Mouse (Mus musculus) lung, embryonic 16.5 days (tissue): ENCODE data around the gene Drg1. TPM values are rescaled to one million over a fixed set of nuclear protein-coding genes. Genes with fewer than 3 reads are reported as not detected.
"Not testable (repeated sequence)": the region's sequence is repeated elsewhere in the genome, so short reads cannot be mapped to it uniquely, and the experiment has no call there.

Experiments used
- ATAC-seq: fragments of 200-750 bp; cut with Nextera tagmentation; 2 replicates; pipeline ENCODE4 v1.8.0; 2017; ENCODE audit warnings: low read depth, mild to moderate bottlenecking, moderate library complexity
- H3K27ac ChIP-seq: fragments of 300-500 bp; sonication (generic); 2 replicates; pipeline ENCODE4 v1.5.1; 2014; ENCODE audit warnings: mild to moderate bottlenecking, control low read depth, low read length
- H3K27me3 ChIP-seq: fragments of 300-500 bp; sonication (generic); 2 replicates; pipeline ENCODE4 v1.6.1; 2014; ENCODE audit warnings: low read depth, low read length, mixed read lengths; ENCODE audit not compliant: control insufficient read depth, insufficient read depth
- H3K36me3 ChIP-seq: fragments of 300-500 bp; sonication (generic); 2 replicates; pipeline ENCODE4 v1.6.1; 2014; ENCODE audit warnings: low read length; ENCODE audit not compliant: control insufficient read depth, insufficient read depth
- H3K4me1 ChIP-seq: fragments of 300-500 bp; sonication (generic); replicated peaks from 2 replicates; pipeline ENCODE4 v1.6.1; 2014; ENCODE audit warnings: low read length, mixed read lengths; ENCODE audit not compliant: control insufficient read depth, insufficient read depth
- H3K4me2 ChIP-seq: fragments of 300-500 bp; sonication (generic); 2 replicates; pipeline ENCODE4 v1.6.1; 2014; ENCODE audit warnings: low read depth, low read length, control low read depth
- H3K4me3 ChIP-seq: fragments of 300-500 bp; sonication (generic); 2 replicates; pipeline ENCODE4 v1.5.1; 2014; ENCODE audit warnings: mild to moderate bottlenecking, low read length, control low read depth
- H3K9ac ChIP-seq: fragments of 300-500 bp; sonication (generic); 2 replicates; pipeline ENCODE4 v1.6.1; 2014; ENCODE audit warnings: low read length, control low read depth
- H3K9me3 ChIP-seq: fragments of 300-500 bp; sonication (generic); 2 replicates; pipeline ENCODE4 v1.6.1; 2016; ENCODE audit warnings: low read length; ENCODE audit not compliant: control insufficient read depth
- WGBS: fragments of 180-500 bp; shearing (Covaris S2); extraction: QIAGEN DNeasy Blood & Tissue Kit; methylation state at CpG from one replicate; pipeline ENCODE4 v1.1.7; 2014; 5-methylcytosine and 5-hydroxymethylcytosine counted together
- polyA plus RNA-seq: library from polyadenylated mRNA; unstranded; fragments of >200 nt; fragmentation: Nextera tagmentation; extraction: Ambion mirVana; gene quantifications from 2 replicates; pipeline ENCODE4 v1.2.1, GENCODE M21; 2015

Drg1 gene
- polyA plus RNA-seq, 1 experiment from 2014 or later = 232 TPM

DNA sequence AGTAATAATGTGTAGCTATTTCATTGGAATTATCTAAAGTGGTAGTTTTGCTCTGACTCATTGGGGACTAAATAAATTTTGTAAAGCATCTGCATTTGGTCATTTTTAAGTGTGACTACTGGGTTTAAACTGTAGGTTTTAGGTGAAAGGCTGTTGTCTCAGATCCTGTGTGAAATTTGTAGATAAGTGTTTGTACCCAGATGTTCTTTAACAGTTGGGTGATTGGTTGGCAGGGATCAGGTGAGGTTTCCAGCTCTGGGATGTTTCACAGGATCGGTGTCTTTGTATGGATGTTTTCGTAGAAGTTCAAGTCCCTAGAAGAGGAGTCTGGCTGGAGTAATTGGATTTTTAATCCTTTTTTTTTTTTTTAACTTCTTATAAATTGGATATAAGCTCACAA, 62.4 kb downstream of the Drg1 start:
- H3K36me3 ChIP-seq = peaks cover 5% of the 10 kb centered on the region; the same call in 1 of the 2 replicates
- no peak for ATAC-seq

DNA sequence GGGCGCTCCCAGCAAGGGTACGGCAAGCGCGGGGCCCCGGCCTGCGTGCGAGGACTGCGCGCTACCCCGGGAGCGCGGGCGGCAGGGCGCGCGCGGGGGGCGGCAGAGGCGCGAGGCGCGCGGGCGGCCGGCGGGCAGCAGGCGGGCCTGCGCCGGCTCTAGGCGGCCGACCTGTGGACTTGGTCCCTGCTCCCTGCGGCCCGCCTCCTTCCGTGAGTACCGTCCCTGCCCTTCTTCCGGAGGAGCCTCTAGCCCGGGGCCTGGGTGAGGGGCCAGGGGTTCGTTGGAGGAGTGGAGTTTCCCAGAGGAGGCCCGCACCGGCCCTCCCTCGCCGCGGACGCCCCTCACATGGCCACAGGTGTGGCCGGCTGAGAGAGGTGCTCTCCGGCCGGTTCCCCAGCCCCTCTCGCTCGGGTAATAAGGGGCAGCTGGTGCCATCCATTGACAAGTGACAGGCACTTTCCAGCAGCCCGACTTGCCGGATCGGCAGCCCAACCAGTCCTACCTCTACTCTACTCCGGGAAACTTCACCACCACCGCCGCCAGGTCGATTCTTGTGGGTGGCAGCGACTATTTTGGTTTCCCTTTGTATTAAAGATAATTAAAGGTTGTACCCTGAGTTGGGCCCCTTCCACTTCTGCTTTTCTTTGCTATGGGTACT, 63.3 kb downstream of the Drg1 start:
- Histone ChIP-seq H3K4me3 (peak overlapping the region; percentile 48), H3K4me1 (no peaks in the 10 kb centered on the region; the same call in 1 of the 2 replicates), H3K27me3 (no peaks in the 10 kb centered on the region), H3K36me3 (peaks cover 5% of the 10 kb centered on the region; the same call in 1 of the 2 replicates), H3K9me3 (no peaks in the 10 kb centered on the region), H3K9ac (peak overlapping the region; percentile 58), H3K27ac (peak overlapping the region; percentile 4), H3K4me2 (peak overlapping the region; percentile 31)
- ATAC-seq = peak; percentile 52
- under 1% methylated on average over 24 of the region's 57 CpGs for WGBS

More for the DNA sequence above, 62.4 kb downstream of the Drg1 start:
- H3K9ac ChIP-seq = no peak overlapping the region
- no peaks in the 10 kb centered on the region for H3K9me3 ChIP-seq
- H3K27me3 ChIP-seq = no peaks in the 10 kb centered on the region
- H3K4me2 ChIP-seq = peak overlapping the region; percentile 31
- H3K27ac ChIP-seq = no peak overlapping the region
- peak overlapping the region; percentile 48 for H3K4me3 ChIP-seq
- 88% methylated on average over 2 of the region's 2 CpGs for WGBS
- no peaks in the 10 kb centered on the region; the same call in 1 of the 2 replicates for H3K4me1 ChIP-seq

DNA sequence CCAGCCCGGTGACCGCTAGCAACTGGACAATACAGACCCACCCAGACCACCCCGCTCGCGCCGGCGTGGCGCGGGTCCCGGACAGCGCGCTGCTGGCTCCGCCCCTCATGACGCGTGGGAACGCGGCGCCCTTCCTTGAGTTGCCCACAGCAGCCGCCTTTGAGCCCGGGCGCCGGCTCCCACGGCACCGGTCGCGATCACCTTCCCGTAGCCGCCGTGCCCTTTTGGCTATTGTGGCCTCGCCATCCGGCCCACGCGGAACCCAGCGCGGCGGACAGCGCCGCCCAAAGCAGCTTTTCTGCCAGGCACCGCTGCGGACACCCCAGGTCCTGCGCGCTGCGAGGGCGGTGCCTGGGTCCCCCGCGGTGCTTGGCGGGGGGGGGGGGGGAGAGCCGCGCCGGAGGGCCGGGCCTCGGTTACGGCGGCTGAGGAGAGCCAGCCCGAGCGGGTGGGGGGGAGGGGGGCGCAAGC, 63.9 kb downstream of the Drg1 start, which contains the start of gene Eif4enif1:
Gene Eif4enif1 (plus strand): TSS at position 162 of the 471 bp plus-strand sequence.
- Histone ChIP-seq H3K27me3 (no peaks in the 10 kb centered on the region), H3K9ac (peak within 1 kb of the TSS; percentile 58), H3K4me1 (no peaks in the 10 kb centered on the region; the same call in 1 of the 2 replicates), H3K27ac (peak within 1 kb of the TSS; percentile 4), H3K4me2 (peak within 1 kb of the TSS; percentile 31), H3K4me3 (peak within 1 kb of the TSS; percentile 48), H3K36me3 (peaks cover 5% of the 10 kb centered on the region; the same call in 1 of the 2 replicates), H3K9me3 (no peaks in the 10 kb centered on the region)
- under 1% methylated on average over 44 of the region's 57 CpGs for WGBS
- ATAC-seq = peak; percentile 86

DNA sequence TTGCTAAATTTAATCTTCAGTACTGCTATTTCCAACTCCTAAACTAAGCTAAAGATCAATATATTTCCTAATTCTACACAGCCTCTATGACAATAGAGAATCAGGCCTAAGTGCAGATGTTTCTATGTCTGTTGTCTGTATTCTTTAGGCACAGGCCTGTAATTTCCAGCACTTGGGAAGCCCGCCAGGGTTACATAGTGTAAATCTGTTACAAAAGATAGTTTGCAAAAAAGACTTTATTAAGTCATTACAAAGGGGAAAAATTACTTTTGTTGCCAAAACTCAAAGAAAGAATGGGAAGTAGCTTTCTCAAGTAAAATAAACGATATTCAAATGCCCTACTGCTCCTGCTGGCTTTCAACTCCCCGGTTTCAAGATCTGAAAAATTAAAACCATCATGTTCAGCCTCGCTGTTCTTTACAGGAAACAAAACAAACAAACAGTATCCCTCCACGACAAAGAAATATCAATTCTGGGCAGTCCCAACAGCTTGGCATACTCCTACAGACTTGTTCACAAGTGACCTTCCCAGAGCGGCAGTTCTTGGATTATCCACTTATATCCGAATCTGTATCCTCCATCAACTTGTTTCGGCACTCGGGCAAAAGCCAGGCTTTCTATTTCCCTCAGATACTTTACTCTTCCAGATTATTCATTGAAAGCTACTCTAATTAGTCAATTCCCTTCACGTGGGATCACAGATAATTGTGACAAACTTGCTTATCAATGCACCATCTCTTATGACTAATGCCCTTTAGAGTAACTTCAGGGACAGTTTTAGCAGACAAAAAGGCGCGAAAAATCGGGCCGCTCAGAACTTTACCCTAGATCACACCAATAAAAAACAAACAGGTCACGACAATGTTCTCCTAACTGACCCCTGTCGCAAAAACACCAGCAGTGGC, 64.6 kb downstream of the Drg1 start:
- Histone ChIP-seq H3K27ac (0 out of 2 replicates have a peak overlapping the region, but pooled peaks have one; percentile 0), H3K4me1 (no peaks in the 10 kb centered on the region; the same call in 1 of the 2 replicates), H3K9ac (peak overlapping the region; percentile 41), H3K36me3 (peaks cover 2% of the 10 kb centered on the region; the same call in 1 of the 2 replicates), H3K9me3 (no peaks in the 10 kb centered on the region), H3K27me3 (no peaks in the 10 kb centered on the region), H3K4me3 (peak overlapping the region; percentile 48), H3K4me2 (peak overlapping the region; percentile 25)
- ATAC-seq = no peak
- WGBS = 5% methylated on average over 16 of the region's 16 CpGs

DNA sequence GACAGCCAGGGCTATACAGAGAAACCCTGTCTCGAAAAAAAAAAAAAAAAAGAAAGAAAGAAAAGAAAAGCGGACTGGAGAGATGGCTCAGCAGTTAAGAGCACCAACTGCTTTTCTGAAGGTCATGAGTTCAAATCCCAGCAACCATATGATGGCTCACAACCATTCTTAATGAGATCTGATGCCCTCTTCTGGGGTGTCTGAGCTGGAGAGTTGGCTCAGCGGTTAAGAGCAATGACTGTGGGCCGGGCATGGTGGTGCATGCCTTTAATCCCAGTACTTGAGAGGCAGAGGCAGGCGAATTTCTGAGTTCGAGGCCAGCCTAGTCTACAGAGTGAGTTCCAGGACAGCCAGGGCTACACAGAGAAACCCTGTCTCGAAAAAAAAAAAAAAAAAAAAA, 65.6 kb downstream of the Drg1 start:
- H3K36me3 ChIP-seq, H3K4me2 ChIP-seq, H3K9ac ChIP-seq, H3K4me3 ChIP-seq, H3K27me3 ChIP-seq, H3K9me3 ChIP-seq, ATAC-seq, H3K27ac ChIP-seq, H3K4me1 ChIP-seq: not testable (repeated sequence)
- WGBS = 87% methylated on average over 5 of the region's 7 CpGs

DNA sequence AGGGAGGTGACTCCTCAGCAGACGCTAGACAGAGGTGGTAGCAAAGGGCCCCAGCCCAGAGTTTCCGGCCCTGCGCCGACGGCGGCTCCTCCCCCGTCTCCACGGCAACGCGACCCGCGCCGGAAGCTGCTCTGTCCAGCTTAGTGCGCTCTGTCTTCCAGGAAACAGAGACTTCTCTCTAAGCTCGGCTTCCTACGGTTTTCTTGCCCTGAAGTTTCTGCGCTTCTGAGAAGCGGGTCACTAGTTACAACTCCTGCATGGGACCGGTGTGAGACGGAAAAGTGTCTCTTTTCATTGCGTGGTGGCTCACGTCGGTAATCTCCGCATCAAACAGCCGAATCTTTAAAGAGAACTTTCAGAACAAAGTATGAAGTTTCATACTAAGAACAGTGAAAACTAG, 72.9 kb downstream of the Drg1 start, which contains the start of gene Sfi1:
Gene Sfi1 (minus strand): TSS at position 101 of the 400 bp plus-strand sequence.
- H3K27ac ChIP-seq = no peak within 1 kb of the TSS
- 84% methylated on average over 25 of the region's 25 CpGs for WGBS
- ATAC-seq = no peak

DNA sequence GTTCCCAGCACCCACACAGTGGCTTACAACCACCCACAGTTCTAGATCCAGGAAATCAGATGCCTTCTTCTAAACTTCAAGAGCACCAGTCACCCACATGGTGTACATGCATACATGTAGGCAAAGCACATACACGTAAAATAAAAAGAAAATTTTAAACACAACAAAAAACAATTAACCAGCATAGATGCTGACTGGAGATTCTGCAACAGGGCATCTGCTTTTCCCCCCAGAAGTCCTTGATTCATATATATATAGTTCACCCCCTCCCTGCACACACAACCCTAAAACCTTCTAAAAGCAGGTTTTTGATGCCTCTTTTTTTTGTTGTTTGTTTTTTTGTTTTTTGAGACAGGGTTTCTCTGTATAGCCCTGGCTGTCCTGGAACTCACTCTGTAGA, 83.5 kb downstream of the Drg1 start:
- WGBS = 94% methylated on average over 1 of the region's 1 CpGs
- H3K27ac ChIP-seq, H3K9me3 ChIP-seq, ATAC-seq, H3K36me3 ChIP-seq, H3K4me2 ChIP-seq, H3K9ac ChIP-seq, H3K4me1 ChIP-seq, H3K4me3 ChIP-seq, H3K27me3 ChIP-seq: not testable (repeated sequence)

More for the DNA sequence above, 72.9 kb downstream of the Drg1 start, which contains the start of gene Sfi1:
- H3K9ac ChIP-seq = no peak within 1 kb of the TSS
- H3K36me3 ChIP-seq = no peaks in the 10 kb centered on the region
- no peaks in the 10 kb centered on the region for H3K4me1 ChIP-seq
- no peak within 1 kb of the TSS for H3K4me3 ChIP-seq
- H3K27me3 ChIP-seq = no peaks in the 10 kb centered on the region
- no peaks in the 10 kb centered on the region for H3K9me3 ChIP-seq
- no peak within 1 kb of the TSS for H3K4me2 ChIP-seq

DNA sequence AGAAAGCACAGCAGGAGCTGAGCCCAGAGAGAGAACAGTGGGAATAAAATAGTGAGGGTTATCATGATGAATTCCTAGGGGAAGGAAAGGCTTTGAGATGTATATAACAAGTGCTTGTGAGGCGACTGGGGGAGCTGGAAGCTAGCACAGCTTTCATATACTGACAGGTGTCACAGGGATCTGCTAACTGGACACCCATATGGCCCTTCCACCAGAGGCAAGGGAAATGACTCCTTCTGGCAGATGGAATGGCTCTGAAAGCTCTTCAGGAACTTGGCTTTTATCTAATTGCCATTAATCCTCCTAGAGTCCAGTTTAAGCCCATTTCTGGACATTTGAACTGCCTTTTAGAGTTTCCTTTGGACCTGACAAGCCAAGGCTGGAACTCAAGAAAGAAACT, 84.2 kb downstream of the Drg1 start:
- not testable (repeated sequence) for H3K27me3 ChIP-seq, H3K9ac ChIP-seq, H3K4me2 ChIP-seq, H3K4me1 ChIP-seq, H3K4me3 ChIP-seq, H3K36me3 ChIP-seq, H3K9me3 ChIP-seq, ATAC-seq, H3K27ac ChIP-seq
- WGBS = 40% methylated on average over 1 of the region's 1 CpGs

DNA sequence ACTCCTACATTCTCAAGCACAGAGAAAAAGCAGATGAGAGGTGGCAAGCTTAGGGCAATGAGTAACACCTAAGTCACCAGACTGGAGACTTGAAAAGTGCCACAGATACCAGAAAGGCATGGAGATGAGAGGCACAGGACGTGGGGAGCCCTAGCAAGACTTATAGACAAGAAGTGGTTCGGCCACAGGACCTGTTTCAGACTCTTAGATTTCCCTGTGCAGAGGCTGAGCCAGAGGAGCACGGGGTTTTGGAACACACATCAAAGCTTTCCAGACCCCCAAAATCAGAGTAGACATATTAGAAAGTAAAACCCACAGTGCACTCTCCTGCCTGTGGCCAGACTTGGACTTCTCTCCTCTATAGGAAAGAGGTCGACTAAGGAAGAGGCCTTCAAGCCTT, 85.0 kb downstream of the Drg1 start:
- H3K4me2 ChIP-seq, H3K27me3 ChIP-seq, H3K27ac ChIP-seq, H3K9ac ChIP-seq, ATAC-seq, H3K4me3 ChIP-seq, H3K9me3 ChIP-seq, H3K36me3 ChIP-seq, H3K4me1 ChIP-seq: not testable (repeated sequence)
- WGBS = 57% methylated on average over 4 of the region's 4 CpGs
